Mouse (Mus musculus): ENCODE results near the gene Tmem184b. TPM values are rescaled to one million over a fixed set of nuclear protein-coding genes. Genes with fewer than 3 reads are reported as not detected.

Gene Tmem184b
- polyA plus RNA-seq, 1 experiment from 2014 or later: 39.9 TPM

DNA sequence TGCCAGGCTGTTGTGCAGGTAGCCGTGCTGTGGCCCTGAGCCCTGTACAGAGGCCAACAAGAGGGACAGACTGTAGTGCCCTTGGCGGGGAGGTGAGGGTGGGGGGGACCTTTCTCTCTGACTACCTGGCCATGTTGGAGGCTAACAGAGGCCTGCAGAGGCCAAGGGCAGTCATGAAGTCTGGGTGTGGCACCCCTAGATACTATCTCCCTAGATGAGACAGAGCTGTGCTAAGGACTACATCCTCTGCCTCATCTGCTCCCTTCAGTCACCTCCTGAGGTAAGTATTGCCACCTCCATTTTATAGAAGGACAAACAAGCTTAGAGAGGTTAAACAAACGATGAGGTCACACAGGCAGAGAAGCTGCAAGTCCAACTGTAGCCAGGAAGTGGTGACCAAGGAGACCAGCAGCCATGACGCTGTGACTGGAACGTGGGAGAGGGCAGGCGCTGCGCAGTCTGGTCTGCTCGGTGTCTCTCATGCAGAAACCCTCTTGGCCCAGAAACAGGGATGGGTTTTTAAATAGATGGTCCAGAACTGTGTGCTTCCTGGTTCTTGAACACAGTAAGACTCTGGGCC lies 34.4 kb downstream of the Tmem184b start:
- no peak overlapping the region for H3K27ac ChIP-seq

DNA sequence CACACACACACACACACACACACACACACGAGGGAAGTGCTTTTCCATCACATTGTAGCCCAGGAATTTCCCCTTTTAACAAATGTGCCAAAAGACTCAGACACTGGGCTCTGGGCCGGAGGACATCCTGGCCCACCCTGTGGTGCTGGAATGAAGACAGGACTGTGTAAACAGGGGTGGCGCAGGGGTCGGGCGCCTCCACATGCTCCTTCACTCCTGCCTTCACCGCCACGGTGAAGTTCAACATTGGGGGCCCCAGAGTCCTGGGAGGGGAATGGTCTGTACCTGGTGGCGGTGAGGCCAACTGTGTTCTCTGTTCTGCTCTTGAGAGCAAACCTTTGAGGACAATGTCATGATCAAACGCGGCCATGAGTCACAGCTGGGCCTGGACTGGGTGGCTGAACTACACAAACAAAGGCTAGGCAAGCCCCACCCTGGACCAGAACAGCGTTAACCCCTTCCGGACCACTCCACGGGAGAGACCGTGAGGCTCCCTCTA lies 35.0 kb downstream of the Tmem184b start:
- H3K27ac ChIP-seq: no peak overlapping the region
- 73% methylated on average over 14 of the region's 14 CpGs for WGBS
- ATAC-seq (ENCODE audit: low FRiP score): no peak
- no peaks in the 10 kb centered on the region for H3K9me3 ChIP-seq (ENCODE audit: control insufficient read depth, low read length)
- no peak overlapping the region for H3K4me2 ChIP-seq (replicated peaks)
- no peak for DNase-seq (ENCODE audit: low spot score)
- H3K4me3 ChIP-seq (replicated peaks; ENCODE audit: low read length): no peak overlapping the region
- H3K4me1 ChIP-seq (replicated peaks; ENCODE audit: control insufficient read depth, insufficient read depth, low read length): no peaks in the 10 kb centered on the region
- no peaks in the 10 kb centered on the region for H3K27me3 ChIP-seq (ENCODE audit: control insufficient read depth, insufficient read depth, low read length)
- H3K36me3 ChIP-seq (replicated peaks; ENCODE audit: control insufficient read depth, insufficient read depth): peaks cover 84% of the 10 kb centered on the region
- no peak overlapping the region for H3K9ac ChIP-seq

More for the DNA sequence above, 34.4 kb downstream of the Tmem184b start:
- Histone ChIP-seq H3K4me3 (replicated peaks; ENCODE audit: low read length) (no peak overlapping the region), H3K4me1 (replicated peaks; ENCODE audit: control insufficient read depth, insufficient read depth, low read length) (no peaks in the 10 kb centered on the region), H3K4me2 (replicated peaks) (no peak overlapping the region), H3K27me3 (ENCODE audit: control insufficient read depth, insufficient read depth, low read length) (no peaks in the 10 kb centered on the region), H3K9me3 (ENCODE audit: control insufficient read depth, low read length) (no peaks in the 10 kb centered on the region), H3K36me3 (replicated peaks; ENCODE audit: control insufficient read depth, insufficient read depth) (peaks cover 83% of the 10 kb centered on the region), H3K9ac (no peak overlapping the region)
- DNase-seq (ENCODE audit: low spot score) (no peak), ATAC-seq (ENCODE audit: low FRiP score) (no peak; the same call in 1 of the 2 replicates)
- WGBS: 82% methylated on average over 8 of the region's 8 CpGs

- Histone ChIP-seq H3K9me3 (ENCODE audit: control insufficient read depth, low read length) (no peaks in the 10 kb centered on the region), H3K9ac (no peak overlapping the region), H3K4me2 (replicated peaks) (no peak overlapping the region), H3K27me3 (ENCODE audit: control insufficient read depth, insufficient read depth, low read length) (no peaks in the 10 kb centered on the region), H3K4me3 (replicated peaks; ENCODE audit: low read length) (no peak overlapping the region), H3K4me1 (replicated peaks; ENCODE audit: control insufficient read depth, insufficient read depth, low read length) (no peaks in the 10 kb centered on the region), H3K36me3 (replicated peaks; ENCODE audit: control insufficient read depth, insufficient read depth) (peaks cover 88% of the 10 kb centered on the region), H3K27ac (no peak overlapping the region)
- DNase-seq (ENCODE audit: low spot score) (no peak), ATAC-seq (ENCODE audit: low FRiP score) (no peak)
- WGBS: 95% methylated on average over 5 of the region's 5 CpGs
Measured at GRCm38 (mm10) chr15:79366402-79366801, 37.0 kb downstream of the Tmem184b start.

GRCm38 (mm10) chr15:79365068-79365467 lies 38.3 kb downstream of the Tmem184b start:
- Histone ChIP-seq H3K27ac (no peak overlapping the region), H3K4me3 (replicated peaks; ENCODE audit: low read length) (no peak overlapping the region), H3K4me2 (replicated peaks) (no peak overlapping the region), H3K36me3 (replicated peaks; ENCODE audit: control insufficient read depth, insufficient read depth) (peaks cover 88% of the 10 kb centered on the region), H3K9ac (no peak overlapping the region), H3K9me3 (ENCODE audit: control insufficient read depth, low read length) (no peaks in the 10 kb centered on the region), H3K27me3 (ENCODE audit: control insufficient read depth, insufficient read depth, low read length) (no peaks in the 10 kb centered on the region), H3K4me1 (replicated peaks; ENCODE audit: control insufficient read depth, insufficient read depth, low read length) (no peaks in the 10 kb centered on the region)
- ATAC-seq (ENCODE audit: low FRiP score): no peak
- no peak for DNase-seq (ENCODE audit: low spot score)
- WGBS: 99% methylated on average over 12 of the region's 12 CpGs

DNA sequence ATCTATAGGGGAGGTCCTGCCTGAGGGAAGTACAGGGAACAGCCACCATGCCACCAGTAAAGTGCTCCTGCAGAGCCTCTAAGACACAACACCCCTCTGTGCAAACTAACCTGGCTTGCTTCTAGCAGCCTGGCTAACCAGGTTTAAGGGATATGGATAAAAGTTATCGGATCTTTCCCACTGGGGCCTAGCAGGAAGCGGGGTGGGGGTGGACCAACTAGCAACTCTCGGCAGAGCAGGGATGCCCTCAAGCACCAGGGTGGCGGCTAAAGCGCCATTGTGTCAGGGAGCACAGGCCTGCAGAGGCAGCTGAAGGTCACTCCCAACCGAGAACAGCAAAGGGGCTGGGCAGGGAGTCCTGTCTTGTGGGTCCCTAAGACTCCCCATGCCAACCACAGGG lies 39.2 kb downstream of the Tmem184b start:
- 66% methylated on average over 6 of the region's 6 CpGs for WGBS
- peaks cover 78% of the 10 kb centered on the region for H3K36me3 ChIP-seq (replicated peaks; ENCODE audit: control insufficient read depth, insufficient read depth)

GRCm38 (mm10) chr15:79361023-79361422 lies 42.3 kb downstream of the Tmem184b start:
- 81% methylated on average over 4 of the region's 4 CpGs for WGBS
- Histone ChIP-seq H3K36me3 (replicated peaks; ENCODE audit: control insufficient read depth, insufficient read depth) (peaks cover 51% of the 10 kb centered on the region), H3K27me3 (ENCODE audit: control insufficient read depth, insufficient read depth, low read length) (peaks cover 6% of the 10 kb centered on the region), H3K4me1 (replicated peaks; ENCODE audit: control insufficient read depth, insufficient read depth, low read length) (peaks cover 12% of the 10 kb centered on the region), H3K27ac (no peak overlapping the region), H3K4me2 (replicated peaks) (no peak overlapping the region), H3K9ac (no peak overlapping the region), H3K4me3 (replicated peaks; ENCODE audit: low read length) (no peak overlapping the region), H3K9me3 (ENCODE audit: control insufficient read depth, low read length) (no peaks in the 10 kb centered on the region)
- no peak for DNase-seq (ENCODE audit: low spot score)
- ATAC-seq (ENCODE audit: low FRiP score): no peak

More for the DNA sequence above, 39.2 kb downstream of the Tmem184b start:
- Histone ChIP-seq H3K27ac (no peak overlapping the region), H3K9me3 (ENCODE audit: control insufficient read depth, low read length) (no peaks in the 10 kb centered on the region), H3K9ac (no peak overlapping the region), H3K4me2 (replicated peaks) (no peak overlapping the region), H3K4me3 (replicated peaks; ENCODE audit: low read length) (no peak overlapping the region), H3K4me1 (replicated peaks; ENCODE audit: control insufficient read depth, insufficient read depth, low read length) (no peaks in the 10 kb centered on the region), H3K27me3 (ENCODE audit: control insufficient read depth, insufficient read depth, low read length) (no peaks in the 10 kb centered on the region)
- DNase-seq (ENCODE audit: low spot score) (no peak), ATAC-seq (ENCODE audit: low FRiP score) (no peak)

DNA sequence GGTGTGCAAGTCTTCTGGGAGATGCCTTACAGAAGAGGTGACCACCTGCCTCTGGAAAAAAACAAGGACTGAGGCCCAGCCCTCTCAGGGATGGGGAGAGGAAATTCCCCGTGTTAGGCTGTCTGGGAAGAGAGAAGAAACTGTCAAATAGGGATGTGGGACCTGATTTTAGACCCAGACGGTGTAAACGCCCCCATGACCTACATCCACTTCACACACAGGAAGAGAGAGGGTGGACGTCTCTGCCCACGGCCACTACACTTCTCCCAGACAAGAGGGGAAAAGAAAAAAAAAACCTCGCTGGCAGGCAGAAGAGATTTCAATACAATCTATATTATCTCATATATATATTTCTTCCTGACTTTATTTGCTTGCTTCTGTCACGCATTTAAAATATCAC lies 43.0 kb downstream of the Tmem184b start:
- H3K4me3 ChIP-seq (replicated peaks; ENCODE audit: low read length): no peak overlapping the region
- no peak overlapping the region for H3K27ac ChIP-seq
- peaks cover 12% of the 10 kb centered on the region for H3K4me1 ChIP-seq (replicated peaks; ENCODE audit: control insufficient read depth, insufficient read depth, low read length)
- ATAC-seq (ENCODE audit: low FRiP score): no peak
- no peak overlapping the region for H3K9ac ChIP-seq
- DNase-seq (ENCODE audit: low spot score): no peak
- WGBS: 71% methylated on average over 7 of the region's 7 CpGs
- H3K27me3 ChIP-seq (ENCODE audit: control insufficient read depth, insufficient read depth, low read length): peaks cover 12% of the 10 kb centered on the region
- peaks cover 45% of the 10 kb centered on the region for H3K36me3 ChIP-seq (replicated peaks; ENCODE audit: control insufficient read depth, insufficient read depth)
- no peak overlapping the region for H3K4me2 ChIP-seq (replicated peaks)
- no peaks in the 10 kb centered on the region for H3K9me3 ChIP-seq (ENCODE audit: control insufficient read depth, low read length)

DNA sequence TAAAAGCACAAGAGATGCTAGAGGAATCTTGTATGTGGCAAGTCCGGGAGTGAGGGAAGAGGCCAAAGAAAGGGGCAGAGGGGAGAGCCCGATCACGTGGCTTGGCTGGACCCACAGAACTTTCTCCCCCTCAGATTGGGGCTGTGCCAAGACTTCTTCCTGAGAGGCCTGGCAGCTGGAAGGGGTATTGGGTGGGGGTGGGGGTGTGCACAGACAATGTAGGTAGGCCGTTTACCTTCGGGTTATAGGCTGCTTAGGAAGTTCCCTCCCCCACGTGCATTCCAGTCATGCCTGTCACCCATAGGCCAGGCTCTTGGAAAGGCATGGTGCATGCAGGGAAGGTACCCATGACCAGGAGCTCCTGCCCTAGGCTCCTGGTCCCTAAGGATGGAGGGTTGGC lies 43.4 kb downstream of the Tmem184b start:
- Histone ChIP-seq H3K4me2 (replicated peaks) (no peak overlapping the region), H3K9ac (no peak overlapping the region), H3K4me1 (replicated peaks; ENCODE audit: control insufficient read depth, insufficient read depth, low read length) (peaks cover 12% of the 10 kb centered on the region), H3K4me3 (replicated peaks; ENCODE audit: low read length) (no peak overlapping the region), H3K36me3 (replicated peaks; ENCODE audit: control insufficient read depth, insufficient read depth) (peaks cover 40% of the 10 kb centered on the region), H3K9me3 (ENCODE audit: control insufficient read depth, low read length) (no peaks in the 10 kb centered on the region), H3K27me3 (ENCODE audit: control insufficient read depth, insufficient read depth, low read length) (peaks cover 12% of the 10 kb centered on the region), H3K27ac (no peak overlapping the region)
- DNase-seq (ENCODE audit: low spot score) (no peak), ATAC-seq (ENCODE audit: low FRiP score) (no peak)
- WGBS: 50% methylated on average over 6 of the region's 6 CpGs

DNA sequence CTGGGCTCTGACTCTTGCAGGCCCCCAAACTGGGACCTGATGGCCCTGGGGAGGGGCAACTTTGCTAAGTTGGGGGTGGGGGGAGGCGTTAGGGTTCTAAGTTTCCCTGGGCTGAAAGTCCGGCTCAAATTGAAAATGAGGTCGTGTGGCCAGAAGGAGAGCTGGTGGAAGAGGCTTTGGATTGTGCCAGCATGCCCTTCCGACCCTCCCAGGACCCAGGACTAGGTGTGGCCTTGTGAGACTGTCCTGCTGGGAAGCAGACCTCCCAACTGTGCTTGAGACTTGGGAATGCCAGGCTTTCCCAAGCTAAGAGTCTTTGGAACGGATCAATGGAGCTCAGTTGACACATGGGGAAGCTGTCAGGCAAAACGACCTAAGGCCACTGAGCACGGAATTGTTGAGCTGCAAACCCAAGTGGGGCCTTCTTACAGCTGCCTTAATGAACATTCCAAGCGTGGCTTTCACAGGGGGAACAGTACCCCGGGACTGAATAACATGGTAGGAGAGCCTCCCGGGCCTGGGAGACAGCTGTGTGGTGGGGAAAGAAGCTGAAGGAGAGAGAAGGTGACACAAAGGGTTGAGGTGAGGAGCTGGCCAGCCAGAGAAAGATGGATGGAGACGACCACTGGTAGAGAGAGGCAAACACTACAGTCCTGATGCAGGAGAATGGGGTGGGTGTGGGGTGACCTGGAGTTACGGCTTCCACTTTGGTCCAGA lies 45.2 kb downstream of the Tmem184b start:
- DNase-seq (ENCODE audit: low spot score) (no peak), ATAC-seq (ENCODE audit: low FRiP score) (no peak)
- WGBS: 37% methylated on average over 12 of the region's 12 CpGs
- H3K9me3 ChIP-seq (ENCODE audit: control insufficient read depth, low read length): no peaks in the 10 kb centered on the region
- H3K4me1 ChIP-seq (replicated peaks; ENCODE audit: control insufficient read depth, insufficient read depth, low read length): peaks cover 12% of the 10 kb centered on the region
- H3K4me3 ChIP-seq (replicated peaks; ENCODE audit: low read length): peak overlapping the region; percentile 38; the same call in 1 of the 2 replicates
- peak overlapping the region; percentile 94 for H3K4me2 ChIP-seq (replicated peaks)
- H3K36me3 ChIP-seq (replicated peaks; ENCODE audit: control insufficient read depth, insufficient read depth): peaks cover 22% of the 10 kb centered on the region
- peak overlapping the region; percentile 57; the same call in 1 of the 2 replicates for H3K9ac ChIP-seq
- H3K27ac ChIP-seq: no peak overlapping the region
- peaks cover 12% of the 10 kb centered on the region for H3K27me3 ChIP-seq (ENCODE audit: control insufficient read depth, insufficient read depth, low read length)
